Mouse (Mus musculus) hindbrain, embryonic 16.5 days (tissue): ENCODE measurements around the gene Zmiz1. TPM values are rescaled to one million over a fixed set of nuclear protein-coding genes. Genes with fewer than 3 reads are reported as not detected.
A peak's percentile ranks its signal among the peaks of the same experiment; 100 is the strongest.

Experiments used
- ATAC-seq: fragments of 200-750 bp; cut with Nextera tagmentation; 2 replicates; pipeline ENCODE4 v1.8.0; 2017; ENCODE audit warnings: moderate TSS enrichment, moderate library complexity
- H3K27ac ChIP-seq: fragments of 300-500 bp; sonication (generic); 2 replicates; pipeline ENCODE4 v1.5.1; 2014; ENCODE audit warnings: low read depth, mild to moderate bottlenecking, control low read depth, low read length, moderate library complexity
- H3K27me3 ChIP-seq: fragments of 300-500 bp; sonication (generic); replicated peaks from 2 replicates; pipeline ENCODE4 v1.6.1; 2014; ENCODE audit warnings: low read length; ENCODE audit not compliant: control insufficient read depth, insufficient read depth
- H3K36me3 ChIP-seq: fragments of 300-500 bp; sonication (generic); 2 replicates; pipeline ENCODE4 v1.6.1; 2014; ENCODE audit warnings: mild to moderate bottlenecking, low read length, moderate library complexity, mixed read lengths; ENCODE audit not compliant: control insufficient read depth, insufficient read depth
- H3K4me1 ChIP-seq: fragments of 300-500 bp; sonication (generic); 2 replicates; pipeline ENCODE4 v1.6.1; 2014; ENCODE audit warnings: low read depth, low read length; ENCODE audit not compliant: control insufficient read depth, insufficient read depth
- H3K4me2 ChIP-seq: fragments of 300-500 bp; sonication (generic); 2 replicates; pipeline ENCODE4 v1.6.1; 2014; ENCODE audit warnings: mild to moderate bottlenecking, low read length, control low read depth, moderate library complexity
- H3K4me3 ChIP-seq: fragments of 300-500 bp; sonication (generic); 2 replicates; pipeline ENCODE4 v1.5.1; 2014; ENCODE audit warnings: mild to moderate bottlenecking, low read length, control low read depth, moderate library complexity
- H3K9ac ChIP-seq: fragments of 300-500 bp; sonication (generic); 2 replicates; pipeline ENCODE4 v1.6.1; 2014; ENCODE audit warnings: low read depth, mild to moderate bottlenecking, control low read depth, low read length, moderate library complexity
- H3K9me3 ChIP-seq: fragments of 300-500 bp; sonication (generic); 2 replicates; pipeline ENCODE4 v1.6.1; 2014; ENCODE audit warnings: mild to moderate bottlenecking, low read length, moderate library complexity; ENCODE audit not compliant: control insufficient read depth
- WGBS: fragments of 180-500 bp; shearing (Covaris S2); extraction: QIAGEN DNeasy Blood & Tissue Kit; methylation state at CpG from one replicate; pipeline ENCODE4 v1.1.7; 2014; 5-methylcytosine and 5-hydroxymethylcytosine counted together
- polyA plus RNA-seq: library from polyadenylated mRNA; unstranded; fragments of >200 nt; fragmentation: Nextera tagmentation; extraction: Ambion mirVana; gene quantifications from 2 replicates; pipeline ENCODE4 v1.2.1, GENCODE M21; 2015

Gene Zmiz1
- polyA plus RNA-seq, 1 experiment from 2014 or later = 50.4 TPM

DNA sequence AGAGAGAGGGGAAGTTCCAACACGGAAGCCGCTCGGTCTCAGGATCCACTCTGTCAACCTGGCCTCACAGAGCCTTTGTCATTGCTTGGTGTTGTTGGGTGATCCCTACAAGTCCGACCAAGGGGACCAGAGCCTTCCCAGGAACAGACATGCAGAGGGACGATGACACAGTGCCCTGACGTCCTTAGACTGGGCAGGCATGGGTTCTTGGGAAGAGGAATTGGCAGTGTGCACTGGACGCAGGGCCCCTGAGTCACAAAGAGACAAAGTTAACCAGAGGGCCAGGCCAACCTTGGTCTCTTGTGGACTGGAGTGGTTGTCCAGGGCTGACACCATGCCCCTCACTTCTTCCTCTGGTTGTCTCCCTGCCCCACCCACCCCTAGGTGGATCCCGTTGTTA, 67.9 kb downstream of the Zmiz1 start:
- Histone ChIP-seq H3K4me3 (no peak overlapping the region), H3K27me3 (no peaks in the 10 kb centered on the region), H3K4me2 (no peak overlapping the region), H3K9ac (no peak overlapping the region), H3K36me3 (no peaks in the 10 kb centered on the region), H3K27ac (no peak overlapping the region), H3K4me1 (peaks cover 12% of the 10 kb centered on the region), H3K9me3 (no peaks in the 10 kb centered on the region)
- no peak for ATAC-seq
- 90% methylated on average over 8 of the region's 8 CpGs for WGBS

DNA sequence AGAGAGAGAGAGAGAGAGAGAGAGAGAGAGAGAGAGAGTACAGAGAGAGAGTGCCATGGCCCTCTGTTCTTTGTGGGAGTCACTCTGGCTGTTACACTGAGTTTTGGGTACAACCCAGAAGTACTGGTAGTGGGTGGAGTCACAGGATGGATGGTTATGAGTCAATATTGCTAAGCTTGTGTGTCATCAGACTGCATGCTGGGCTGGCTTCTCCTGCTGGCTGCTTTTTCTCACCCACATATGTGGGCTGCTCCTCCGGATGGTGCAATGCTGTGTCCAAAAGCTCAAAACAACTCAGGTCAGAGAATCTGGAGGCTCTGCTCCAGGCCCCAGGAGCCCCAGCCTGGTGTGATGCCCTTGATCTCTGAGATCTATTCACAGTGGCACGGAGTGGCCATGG, 68.3 kb downstream of the Zmiz1 start:
- Histone ChIP-seq H3K4me1 (peaks cover 12% of the 10 kb centered on the region), H3K9me3 (no peaks in the 10 kb centered on the region), H3K4me3 (no peak overlapping the region), H3K27me3 (no peaks in the 10 kb centered on the region), H3K4me2 (no peak overlapping the region), H3K9ac (no peak overlapping the region), H3K27ac (no peak overlapping the region), H3K36me3 (no peaks in the 10 kb centered on the region)
- no peak for ATAC-seq
- WGBS = 92% methylated on average over 2 of the region's 2 CpGs

DNA sequence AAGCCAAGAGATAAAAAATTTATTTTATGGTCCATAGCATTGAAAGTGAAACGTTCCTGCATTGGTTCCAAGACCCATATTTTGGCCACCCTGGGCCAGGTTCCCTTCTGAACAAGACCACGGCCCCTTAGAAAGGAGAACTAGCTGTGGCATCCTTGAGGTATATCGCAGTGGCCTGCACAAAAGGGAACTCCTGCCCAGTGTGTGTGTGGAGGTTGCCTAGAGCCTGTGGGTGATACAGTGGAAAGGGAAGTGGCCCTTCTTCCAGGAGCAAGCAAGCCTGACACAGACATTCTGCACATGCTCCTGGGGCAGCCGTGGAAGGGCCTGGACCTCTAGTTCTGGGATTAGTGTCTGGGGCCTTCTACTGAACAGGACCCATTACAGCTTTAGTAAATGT, 71.4 kb downstream of the Zmiz1 start:
- Histone ChIP-seq H3K9ac (no peak overlapping the region), H3K27ac (no peak overlapping the region), H3K9me3 (no peaks in the 10 kb centered on the region), H3K27me3 (no peaks in the 10 kb centered on the region), H3K4me3 (no peak overlapping the region), H3K4me1 (peaks cover 12% of the 10 kb centered on the region), H3K4me2 (no peak overlapping the region), H3K36me3 (no peaks in the 10 kb centered on the region)
- ATAC-seq = no peak
- 92% methylated on average over 4 of the region's 4 CpGs for WGBS

DNA sequence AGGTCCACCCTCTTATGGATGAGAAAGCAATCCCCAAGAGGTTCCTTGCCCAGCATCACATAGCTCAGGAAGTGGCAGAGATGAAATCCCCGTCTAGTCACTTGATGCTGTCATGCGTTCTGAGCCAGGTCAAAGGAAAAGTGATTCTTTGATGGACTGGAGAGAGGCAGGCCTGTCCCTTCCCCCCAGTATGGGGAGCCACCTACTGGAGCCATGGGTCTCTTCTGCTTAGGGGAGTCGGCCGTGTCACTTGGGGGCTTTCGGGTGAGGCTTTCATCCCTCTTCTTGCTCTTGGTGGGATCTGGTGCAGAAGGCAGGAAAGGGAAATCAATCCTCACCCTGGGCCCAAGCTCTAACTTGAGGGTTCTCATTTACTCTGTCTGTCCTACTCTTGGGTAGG, 71.8 kb downstream of the Zmiz1 start:
- H3K36me3 ChIP-seq = no peaks in the 10 kb centered on the region
- no peak overlapping the region for H3K9ac ChIP-seq
- no peak overlapping the region for H3K27ac ChIP-seq
- H3K4me2 ChIP-seq = no peak overlapping the region
- no peaks in the 10 kb centered on the region for H3K27me3 ChIP-seq
- H3K4me1 ChIP-seq = peaks cover 14% of the 10 kb centered on the region
- 77% methylated on average over 5 of the region's 5 CpGs for WGBS
- H3K4me3 ChIP-seq = no peak overlapping the region
- no peaks in the 10 kb centered on the region for H3K9me3 ChIP-seq
- no peak for ATAC-seq

DNA sequence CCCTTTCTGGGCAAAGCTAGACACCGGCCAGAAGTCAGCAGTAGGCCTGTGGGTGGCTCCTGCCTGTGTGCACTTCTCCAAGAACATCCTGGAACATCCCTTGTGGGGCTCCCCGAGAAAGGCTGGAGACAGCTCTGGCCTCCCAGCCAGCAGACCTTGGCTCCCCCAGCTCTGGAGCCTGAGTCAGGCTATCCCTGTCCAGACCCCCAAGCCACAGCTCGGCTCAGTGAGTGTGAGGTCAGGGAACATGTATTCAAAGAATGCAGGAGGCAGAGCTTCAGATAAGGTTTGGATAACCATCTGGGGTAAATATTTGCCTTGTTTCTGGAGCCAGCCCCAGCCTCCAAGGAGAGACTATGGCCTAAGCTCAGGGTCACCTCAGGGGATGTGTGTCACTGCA, 74.0 kb downstream of the Zmiz1 start:
- peaks cover 6% of the 10 kb centered on the region; the same call in 1 of the 2 replicates for H3K36me3 ChIP-seq
- no peak overlapping the region for H3K4me3 ChIP-seq
- no peak overlapping the region for H3K27ac ChIP-seq
- no peak overlapping the region for H3K4me2 ChIP-seq
- 72% methylated on average over 3 of the region's 3 CpGs for WGBS
- no peak overlapping the region for H3K9ac ChIP-seq
- no peak for ATAC-seq
- H3K27me3 ChIP-seq = no peaks in the 10 kb centered on the region
- H3K9me3 ChIP-seq = no peaks in the 10 kb centered on the region
- H3K4me1 ChIP-seq = peaks cover 11% of the 10 kb centered on the region

DNA sequence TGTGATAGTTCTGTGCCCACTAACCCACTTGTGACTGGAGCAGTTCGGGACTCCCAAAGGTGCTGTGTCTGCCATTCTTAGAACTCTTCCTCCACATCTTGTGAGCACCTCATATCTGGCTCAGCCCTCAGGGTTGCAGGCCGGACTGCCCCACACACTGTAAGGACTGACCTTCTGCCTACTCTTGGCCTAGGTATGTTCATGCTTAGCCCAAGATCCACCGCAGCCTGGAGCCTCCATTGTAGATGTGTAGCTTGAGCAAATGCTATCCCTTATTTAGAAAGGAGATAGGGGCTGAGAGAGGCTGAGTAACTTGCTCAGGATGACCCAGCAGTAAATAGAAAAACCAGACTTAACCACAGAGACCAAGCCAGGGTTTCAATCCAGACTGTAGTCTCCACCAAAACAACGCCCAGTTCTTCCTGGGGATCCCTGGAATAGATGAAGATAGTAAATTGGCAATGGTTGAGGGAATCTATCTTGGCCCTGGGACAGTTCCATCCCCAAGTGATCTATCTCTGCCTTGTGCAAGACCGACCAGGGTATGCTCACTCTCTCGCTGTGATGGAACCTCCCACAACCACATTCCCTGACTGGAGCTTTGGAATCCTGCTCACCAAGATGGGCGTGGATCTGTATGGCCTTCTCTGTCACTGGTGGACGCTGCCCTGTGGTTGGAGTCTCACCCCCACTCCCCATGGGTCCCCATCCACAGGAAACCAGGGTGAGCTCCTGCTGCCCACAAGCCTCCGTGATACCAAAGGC, 74.8 kb downstream of the Zmiz1 start:
- WGBS = 80% methylated on average over 9 of the region's 9 CpGs
- H3K4me2 ChIP-seq = no peak overlapping the region
- peak overlapping the region; percentile 50; the same call in 1 of the 2 replicates for H3K27ac ChIP-seq
- H3K4me1 ChIP-seq = peaks cover 11% of the 10 kb centered on the region
- no peak overlapping the region for H3K9ac ChIP-seq
- H3K4me3 ChIP-seq = no peak overlapping the region
- H3K36me3 ChIP-seq = peaks cover 6% of the 10 kb centered on the region; the same call in 1 of the 2 replicates
- no peak for ATAC-seq
- H3K27me3 ChIP-seq = no peaks in the 10 kb centered on the region
- H3K9me3 ChIP-seq = no peaks in the 10 kb centered on the region

DNA sequence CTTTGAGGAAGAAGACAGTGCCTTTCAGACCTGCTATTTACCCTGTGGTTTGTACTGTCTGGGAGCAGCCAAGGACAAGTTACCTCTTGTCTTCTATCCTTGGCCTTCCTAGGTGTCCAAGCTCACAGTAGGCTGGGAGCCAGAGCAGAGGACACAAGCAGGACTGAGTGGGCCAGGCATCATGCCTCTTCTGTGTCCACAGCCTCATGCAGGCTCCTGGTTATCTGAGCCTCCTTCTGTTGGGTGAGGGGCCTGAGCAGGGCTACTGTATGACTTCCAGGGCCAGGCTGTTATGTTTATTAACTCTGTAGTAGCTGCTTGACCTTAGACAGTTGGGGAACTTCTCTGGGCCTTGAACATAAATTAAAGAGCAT, 75.4 kb downstream of the Zmiz1 start:
- no peak for ATAC-seq

DNA sequence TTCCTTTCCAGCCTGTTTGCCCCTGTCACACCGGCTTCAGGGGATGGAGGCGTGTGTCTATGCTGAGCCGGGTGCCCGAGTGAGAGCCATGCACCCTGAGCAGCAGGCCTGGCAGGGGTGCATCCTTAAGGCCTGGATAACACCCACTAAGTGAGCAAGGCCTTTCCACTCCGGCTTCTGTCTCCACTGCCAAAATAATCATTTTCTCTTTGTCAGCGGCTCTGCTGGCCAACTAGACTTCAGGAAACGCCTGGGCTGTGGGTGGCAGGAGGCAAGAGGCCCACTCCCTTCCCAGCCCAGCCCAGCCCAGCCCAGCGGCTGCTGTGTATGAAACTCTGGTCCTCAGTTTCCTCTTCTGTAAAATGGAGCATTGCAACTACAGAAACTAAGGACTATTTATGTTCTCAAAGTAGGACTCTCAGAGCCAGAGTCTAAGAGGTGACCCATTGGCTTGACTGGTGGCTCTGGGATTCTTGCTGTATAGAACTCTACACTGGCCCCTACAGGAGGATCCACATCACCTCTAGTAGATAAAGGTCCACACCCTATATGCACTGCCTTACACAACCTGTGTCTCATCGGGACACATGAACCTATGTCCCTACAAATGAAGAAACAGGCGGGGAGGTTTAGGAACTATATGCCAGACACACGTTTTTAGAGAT, 76.1 kb downstream of the Zmiz1 start:
- no peak overlapping the region for H3K4me2 ChIP-seq
- H3K9me3 ChIP-seq = no peaks in the 10 kb centered on the region
- peak overlapping the region; percentile 6; the same call in 1 of the 2 replicates for H3K27ac ChIP-seq
- ATAC-seq = no peak
- WGBS = 78% methylated on average over 11 of the region's 11 CpGs
- H3K36me3 ChIP-seq = peaks cover 6% of the 10 kb centered on the region; the same call in 1 of the 2 replicates
- no peak overlapping the region for H3K4me3 ChIP-seq
- H3K9ac ChIP-seq = no peak overlapping the region
- H3K27me3 ChIP-seq = no peaks in the 10 kb centered on the region
- H3K4me1 ChIP-seq = peaks cover 11% of the 10 kb centered on the region

More for the DNA sequence above, 75.4 kb downstream of the Zmiz1 start:
- peaks cover 6% of the 10 kb centered on the region; the same call in 1 of the 2 replicates for H3K36me3 ChIP-seq
- H3K9ac ChIP-seq = no peak overlapping the region
- no peak overlapping the region for H3K4me3 ChIP-seq
- H3K27ac ChIP-seq = peak overlapping the region; percentile 50
- no peaks in the 10 kb centered on the region for H3K9me3 ChIP-seq
- H3K4me2 ChIP-seq = no peak overlapping the region
- no peaks in the 10 kb centered on the region for H3K27me3 ChIP-seq
- peaks cover 11% of the 10 kb centered on the region for H3K4me1 ChIP-seq

DNA sequence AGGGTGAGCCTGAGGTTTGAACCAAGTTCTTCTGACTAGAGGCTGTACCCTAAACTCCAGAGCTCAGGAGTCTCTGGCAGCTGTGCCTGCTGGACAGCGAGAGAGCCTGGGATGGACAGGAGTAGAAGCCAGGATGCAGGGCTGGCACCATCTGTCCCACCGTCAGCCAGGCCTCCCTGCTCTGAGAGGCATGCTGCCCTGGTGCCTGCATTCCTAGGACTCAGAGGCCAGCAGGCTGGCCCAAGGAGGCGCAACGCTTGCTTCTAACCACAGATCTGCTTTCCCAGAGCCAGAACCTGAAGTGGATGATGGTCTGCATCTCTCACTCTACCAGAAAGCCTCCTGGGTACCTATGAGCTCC, 76.6 kb downstream of the Zmiz1 start:
- Histone ChIP-seq H3K9me3 (no peaks in the 10 kb centered on the region), H3K9ac (no peak overlapping the region), H3K27ac (peak overlapping the region; percentile 4; the same call in 1 of the 2 replicates), H3K4me3 (no peak overlapping the region), H3K4me2 (no peak overlapping the region), H3K27me3 (no peaks in the 10 kb centered on the region), H3K4me1 (peaks cover 11% of the 10 kb centered on the region), H3K36me3 (peaks cover 6% of the 10 kb centered on the region; the same call in 1 of the 2 replicates)
- WGBS = 85% methylated on average over 4 of the region's 4 CpGs
- no peak for ATAC-seq
